Mouse (Mus musculus): ENCODE data around the gene Vtn. TPM values are rescaled to one million over a fixed set of nuclear protein-coding genes. Genes with fewer than 3 reads are reported as not detected.

Gene Vtn
- total RNA-seq, 2 experiments from 2014 or later: 52.7 to 53.9 TPM

DNA sequence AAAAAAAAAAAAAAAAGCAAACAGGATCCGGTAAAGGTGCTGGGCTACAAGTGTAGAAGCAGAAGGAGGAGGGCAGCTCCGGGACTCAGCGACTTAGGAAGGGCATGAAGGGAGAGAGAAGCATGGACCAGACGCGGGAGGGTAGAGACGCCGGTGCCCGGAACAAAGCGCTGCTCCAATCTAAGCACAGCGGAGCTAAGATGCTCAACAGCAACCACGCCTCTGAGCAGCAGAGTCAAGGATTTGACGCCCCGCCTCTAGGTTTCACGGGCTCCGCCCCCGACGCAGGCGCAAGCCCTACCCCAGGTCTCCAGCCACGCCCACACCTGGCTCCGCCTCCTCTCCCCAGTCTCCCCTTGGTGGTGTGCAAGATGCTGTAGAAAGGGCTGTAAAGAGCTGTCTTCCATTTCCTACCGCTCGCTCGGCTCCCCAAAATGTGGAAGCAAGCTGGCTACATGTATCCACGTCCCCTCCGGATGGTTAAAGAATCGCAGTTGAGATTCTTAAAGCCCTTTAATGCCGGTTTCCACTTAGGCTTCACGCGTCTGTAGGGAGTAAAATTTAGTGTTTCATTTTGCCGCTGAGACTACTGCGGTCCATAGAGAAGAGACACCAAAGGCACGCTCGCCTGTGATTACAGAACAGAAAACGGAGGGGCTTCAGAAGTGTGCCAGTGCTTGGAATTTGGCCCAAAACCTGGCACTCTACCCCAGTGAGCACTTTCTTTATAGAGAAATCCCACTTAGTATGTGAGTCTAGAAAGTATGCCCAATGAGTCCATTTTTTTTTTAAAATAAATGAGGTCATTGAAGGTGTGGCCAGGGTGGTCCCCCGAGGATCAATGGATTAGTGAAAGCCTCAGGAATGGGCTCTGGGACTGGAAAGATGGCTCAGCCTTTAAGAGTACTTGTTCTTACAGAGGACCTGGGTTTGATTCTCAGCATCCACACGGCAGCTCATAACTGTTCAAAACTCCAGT lies 1.1 kb upstream of the Vtn start, which contains the start of gene Sarm1:
Sarm1 (minus strand) TSS at position 211 of the 979 bp plus-strand sequence.
- peak; percentile 95 to 96 for DNase-seq (ENCODE audit: low spot score in 2 of 2)

DNA sequence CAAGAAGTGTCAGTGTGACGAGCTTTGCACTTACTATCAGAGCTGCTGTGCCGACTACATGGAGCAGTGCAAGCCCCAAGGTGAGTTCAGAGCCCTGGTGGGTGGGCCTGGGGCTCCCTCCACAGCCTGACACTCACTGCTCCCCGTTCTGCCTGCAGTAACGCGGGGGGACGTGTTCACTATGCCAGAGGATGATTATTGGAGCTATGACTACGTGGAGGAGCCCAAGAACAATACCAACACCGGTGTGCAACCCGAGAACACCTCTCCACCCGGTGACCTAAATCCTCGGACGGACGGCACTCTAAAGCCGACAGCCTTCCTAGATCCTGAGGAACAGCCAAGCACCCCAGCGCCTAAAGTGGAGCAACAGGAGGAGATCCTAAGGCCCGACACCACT lies 652 bp downstream of the Vtn start:
- DNase-seq (ENCODE audit: low spot score in 2 of 2): no peak

GRCm38 (mm10) chr11:78500623-78501202 lies 1.8 kb downstream of the Vtn start:
- DNase-seq (ENCODE audit: low spot score in 2 of 2): no peak

- DNase-seq (ENCODE audit: low spot score in 2 of 2): no peak
These were observed 2.6 kb downstream of the Vtn start for GRCm38 (mm10) chr11:78501529-78501928.

- DNase-seq (ENCODE audit: low spot score in 2 of 2): peak; percentile 57 to 76
These were observed 4.2 kb downstream of the Vtn start, which contains the start of gene Sebox for GRCm38 (mm10) chr11:78502909-78503650. TSS of gene Sebox (plus strand) at chr11:78503447.

- DNase-seq (ENCODE audit: low spot score in 2 of 2): no peak
These were observed 6.5 kb downstream of the Vtn start for GRCm38 (mm10) chr11:78505430-78505829.

DNA sequence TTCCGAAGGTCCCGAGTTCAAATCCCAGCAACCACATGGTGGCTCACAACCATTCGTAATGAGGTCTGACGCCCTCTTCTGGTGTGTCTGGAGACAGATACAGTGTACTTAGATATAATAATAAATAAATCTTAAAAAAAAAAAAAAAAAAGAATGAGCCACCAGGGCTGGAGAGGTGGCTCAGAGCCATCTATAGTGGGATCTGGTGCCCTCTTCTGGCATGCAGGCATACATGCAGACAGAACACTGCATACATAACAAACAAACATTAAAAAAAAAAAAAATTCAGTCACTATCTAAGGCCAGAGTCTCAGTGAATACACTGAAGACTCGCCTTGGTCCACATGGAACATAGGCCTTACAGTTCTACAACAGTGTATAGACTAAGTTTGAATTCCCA lies 10.3 kb downstream of the Vtn start:
- no peak for DNase-seq (ENCODE audit: low spot score in 2 of 2)

- peak; percentile 83 to 93 for DNase-seq (ENCODE audit: low spot score in 2 of 2)
These were observed 13.4 kb downstream of the Vtn start, which contains the start of the genes Tmem199 and Poldip2 for GRCm38 (mm10) chr11:78512025-78512957. TSS of gene Tmem199 (minus strand) at chr11:78512172. TSS of gene Poldip2 (plus strand) at chr11:78512193.

DNA sequence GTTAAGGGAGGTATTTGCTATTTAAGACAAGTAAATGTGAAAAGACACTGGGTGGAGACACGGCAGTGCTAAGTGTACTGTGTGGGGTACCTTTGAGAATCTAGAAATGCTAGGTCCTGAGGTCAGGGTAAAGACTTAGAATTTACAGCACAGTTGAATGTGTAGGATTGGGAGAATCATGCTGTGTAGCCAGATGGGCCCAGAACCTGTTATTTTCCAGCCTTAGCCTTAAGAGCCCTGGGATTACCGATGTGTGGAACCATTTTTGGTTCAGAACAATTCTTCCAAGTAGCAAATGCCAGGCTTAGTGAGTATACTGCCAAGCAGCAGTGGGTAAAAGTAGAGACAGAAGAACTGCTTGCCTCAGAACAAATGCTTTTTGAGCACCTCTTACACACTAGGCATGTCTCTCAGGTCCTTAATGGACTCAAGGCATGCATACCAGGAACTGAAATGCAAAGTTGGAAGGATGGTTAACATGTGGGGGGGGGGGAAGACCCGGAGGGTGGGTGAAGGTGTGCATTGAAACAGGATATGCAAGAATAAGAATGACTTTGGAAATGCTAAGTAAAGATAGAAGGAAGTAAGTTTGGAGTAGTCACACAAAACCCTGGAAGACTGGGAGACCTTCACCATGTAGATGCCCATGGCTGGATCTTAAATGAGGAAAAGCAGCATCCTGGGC lies 14.4 kb downstream of the Vtn start:
- no peak for DNase-seq (ENCODE audit: low spot score in 2 of 2)

DNA sequence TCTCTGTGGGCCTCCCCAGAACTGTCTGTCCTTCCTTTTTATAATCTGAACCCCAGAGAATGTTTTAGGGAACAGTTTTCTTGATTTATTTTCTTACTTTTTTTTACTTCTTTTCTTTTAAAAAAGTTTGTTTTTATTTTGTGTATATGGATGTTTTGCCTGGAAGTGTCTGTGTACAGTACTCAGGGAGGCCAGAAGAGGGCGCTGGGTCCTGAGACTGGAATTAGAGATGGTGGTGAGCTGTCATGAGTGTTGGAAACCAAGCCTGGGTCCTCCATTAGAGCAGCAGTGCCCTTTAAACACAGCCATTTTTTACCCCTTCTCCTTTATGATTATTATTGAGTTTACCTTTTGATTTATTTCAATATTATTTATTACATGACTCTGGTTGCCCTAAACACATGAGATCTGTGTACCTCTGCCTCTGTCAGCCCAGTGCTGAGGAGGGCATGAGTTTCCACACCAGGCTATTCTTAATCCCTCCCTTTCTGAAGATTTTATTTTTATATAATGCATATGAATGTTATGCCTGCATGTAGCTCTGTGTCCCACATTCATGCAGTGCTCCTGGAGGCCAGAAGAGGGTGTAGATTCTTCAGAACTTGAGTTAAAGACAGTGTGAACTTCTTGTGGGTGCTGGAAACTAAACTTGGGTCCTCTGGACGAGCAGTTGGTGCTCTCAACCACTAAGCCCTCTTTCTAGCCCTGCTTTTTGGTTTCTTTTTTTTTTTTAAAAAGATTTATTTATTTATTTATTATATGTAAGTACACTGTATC lies 16.8 kb downstream of the Vtn start:
- no peak for DNase-seq (ENCODE audit: low spot score in 2 of 2)

DNA sequence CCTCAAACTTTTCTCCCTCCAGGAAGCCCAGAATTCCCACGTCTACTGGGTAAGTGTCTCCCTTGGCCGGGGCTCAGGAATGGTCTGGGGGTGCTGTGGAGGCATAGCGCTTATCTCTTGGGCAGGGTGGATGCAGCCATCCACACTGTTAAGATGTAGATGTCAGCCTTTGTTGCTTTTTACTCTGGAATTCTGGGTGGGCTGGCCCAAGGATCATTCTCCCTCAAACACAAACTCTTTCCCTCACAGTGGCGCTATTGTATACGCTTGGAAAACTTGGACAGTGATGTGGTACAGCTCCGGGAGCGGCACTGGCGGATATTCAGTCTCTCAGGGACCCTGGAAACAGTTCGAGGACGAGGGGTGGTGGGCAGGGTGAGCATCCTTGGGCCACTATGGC lies 20.0 kb downstream of the Vtn start:
- DNase-seq (ENCODE audit: low spot score in 2 of 2): no peak

- DNase-seq (ENCODE audit: low spot score in 2 of 2): no peak
These were observed 23.0 kb downstream of the Vtn start for GRCm38 (mm10) chr11:78521880-78522279.

DNA sequence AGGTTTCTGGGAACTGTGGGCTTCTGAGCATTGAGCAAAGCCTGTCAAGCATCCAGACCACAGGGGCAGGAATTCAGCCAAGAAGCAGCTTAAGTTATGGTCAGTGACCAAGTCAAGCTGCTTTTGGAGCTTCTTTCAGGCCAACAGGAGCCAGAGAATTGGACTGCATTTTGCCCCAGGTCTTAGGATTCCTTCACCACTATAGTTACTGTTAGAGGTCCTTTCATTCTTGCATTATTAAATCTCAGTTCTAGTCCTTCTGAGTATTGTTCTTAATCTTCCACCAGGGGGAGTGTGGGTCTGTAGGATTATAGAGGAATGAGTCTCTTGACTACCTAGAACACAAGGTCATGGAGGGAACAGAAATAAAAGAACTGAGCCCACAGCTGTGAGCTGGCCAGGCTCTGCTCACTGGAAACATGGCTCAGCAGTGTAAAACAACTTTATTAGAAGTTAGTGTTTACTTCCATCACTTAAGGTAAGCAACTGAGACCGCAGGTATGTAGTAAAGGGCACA lies 23.6 kb downstream of the Vtn start:
- DNase-seq (ENCODE audit: low spot score in 2 of 2): no peak

GRCm38 (mm10) chr11:78523241-78523955 lies 24.5 kb downstream of the Vtn start:
- DNase-seq (ENCODE audit: low spot score in 2 of 2): no peak

DNA sequence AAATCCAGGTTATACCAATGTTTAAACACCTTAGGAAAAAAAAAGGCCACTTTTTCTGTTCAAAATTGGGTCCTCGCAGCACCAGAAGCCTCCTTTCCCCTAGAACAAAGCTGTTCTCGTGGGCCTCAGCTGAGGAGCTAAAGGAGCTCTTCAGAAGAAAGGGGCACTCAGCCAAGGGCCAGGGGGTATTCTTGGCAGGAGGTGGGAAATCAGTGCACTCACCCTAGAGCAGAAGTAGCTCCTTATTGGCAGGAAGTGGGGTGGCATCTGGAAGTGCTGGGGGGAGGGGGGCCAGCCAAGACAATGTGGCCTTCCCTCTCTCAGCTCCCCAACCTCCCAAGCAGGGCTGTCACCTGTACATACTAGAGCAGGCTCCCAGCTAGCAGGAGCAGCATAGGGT lies 25.9 kb downstream of the Vtn start:
- no peak for DNase-seq (ENCODE audit: low spot score in 2 of 2)

DNA sequence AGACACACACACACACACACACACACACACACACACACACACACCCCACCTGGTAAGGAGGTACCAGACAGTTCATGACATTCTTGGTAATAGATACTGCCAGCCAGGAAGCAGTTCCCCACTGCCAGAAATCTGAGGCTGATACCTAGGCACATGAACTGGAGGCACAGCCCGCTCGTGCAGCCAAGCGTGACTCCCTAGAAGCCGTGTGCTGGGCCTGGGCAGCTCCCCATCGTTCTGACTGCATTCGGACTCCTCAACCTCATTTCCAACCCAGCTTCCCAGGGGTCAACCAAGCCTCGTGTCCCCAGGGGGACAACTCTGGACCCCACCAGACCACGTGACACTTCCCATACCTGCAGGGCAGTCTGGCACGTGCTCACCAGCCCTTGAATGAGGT lies 29.8 kb downstream of the Vtn start:
- no peak for DNase-seq (ENCODE audit: low spot score in 2 of 2)

DNA sequence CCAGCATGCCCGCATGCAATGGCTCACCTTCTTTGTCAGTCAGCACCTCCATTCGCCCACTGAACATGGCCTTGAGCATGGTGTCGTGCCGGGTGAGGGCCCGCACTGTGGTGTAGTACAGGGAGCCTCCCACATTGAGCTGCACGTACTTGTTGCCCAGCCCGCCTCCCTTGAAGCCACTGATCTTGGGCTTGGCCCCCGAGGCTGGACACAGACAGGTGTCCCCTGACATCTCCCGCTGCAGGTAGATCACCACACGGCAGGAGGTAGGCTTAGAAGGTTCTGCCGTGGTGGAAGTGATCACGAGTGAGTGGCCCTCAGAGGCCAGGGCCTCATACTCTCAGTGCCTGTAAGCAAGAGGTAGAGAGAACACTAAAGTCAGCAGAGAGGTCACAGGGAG lies 31.1 kb downstream of the Vtn start:
- no peak for DNase-seq (ENCODE audit: low spot score in 2 of 2)

DNA sequence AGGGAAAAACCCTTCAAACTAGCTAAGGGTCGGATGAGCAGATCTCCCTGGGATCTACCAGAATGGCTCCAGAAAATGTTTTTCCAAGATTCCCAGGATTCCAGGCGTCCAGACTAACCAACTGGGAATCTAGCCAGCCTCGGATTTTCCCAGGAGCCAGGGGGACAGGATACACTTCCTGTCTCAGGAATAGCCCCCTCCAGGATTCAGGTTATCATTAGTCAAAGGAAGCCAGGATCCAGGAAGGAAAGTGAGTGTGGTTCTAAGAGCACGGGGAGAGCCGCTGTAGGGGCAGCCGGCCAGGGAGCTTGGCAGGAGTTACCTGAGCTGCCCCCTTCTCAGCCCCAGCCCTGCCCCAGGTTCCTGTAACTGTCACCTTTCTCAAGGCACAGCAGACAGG lies 32.2 kb downstream of the Vtn start:
- DNase-seq (ENCODE audit: low spot score in 2 of 2): no peak

Data from layer of hippocampus, adult 18-20 months (tissue).